Mouse (Mus musculus) lung, postnatal 25 days (tissue): Measurements from ENCODE around the gene Usp6nl.
A peak's percentile ranks its signal among the peaks of the same experiment; 100 is the strongest.

Experiments
- DNase-seq: peaks from one replicate; pipeline ENCODE4 v3.0.0; 2022; ENCODE audit warnings: low spot score

Gene Usp6nl

DNA sequence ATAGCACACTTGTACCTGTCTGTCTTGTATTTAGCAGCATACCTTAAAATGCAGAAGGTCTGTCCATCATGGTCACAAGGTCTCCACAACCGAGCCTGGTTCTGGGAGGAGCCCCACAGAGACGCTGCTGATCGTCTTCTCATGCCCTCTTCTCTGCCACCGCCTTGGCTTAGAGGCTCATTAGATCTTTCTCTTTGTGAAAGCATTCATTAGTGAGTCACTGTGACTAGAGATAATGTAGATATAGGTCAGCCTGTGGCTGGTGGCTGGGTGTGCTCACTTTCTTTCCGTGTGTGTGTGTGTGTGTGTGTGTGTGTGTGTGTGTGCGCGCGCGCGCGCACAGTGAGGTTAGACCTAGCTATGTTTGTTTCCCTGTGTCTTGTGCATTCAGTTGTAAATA is 94.7 kb downstream of the Usp6nl start:
- DNase-seq, result no peak

DNA sequence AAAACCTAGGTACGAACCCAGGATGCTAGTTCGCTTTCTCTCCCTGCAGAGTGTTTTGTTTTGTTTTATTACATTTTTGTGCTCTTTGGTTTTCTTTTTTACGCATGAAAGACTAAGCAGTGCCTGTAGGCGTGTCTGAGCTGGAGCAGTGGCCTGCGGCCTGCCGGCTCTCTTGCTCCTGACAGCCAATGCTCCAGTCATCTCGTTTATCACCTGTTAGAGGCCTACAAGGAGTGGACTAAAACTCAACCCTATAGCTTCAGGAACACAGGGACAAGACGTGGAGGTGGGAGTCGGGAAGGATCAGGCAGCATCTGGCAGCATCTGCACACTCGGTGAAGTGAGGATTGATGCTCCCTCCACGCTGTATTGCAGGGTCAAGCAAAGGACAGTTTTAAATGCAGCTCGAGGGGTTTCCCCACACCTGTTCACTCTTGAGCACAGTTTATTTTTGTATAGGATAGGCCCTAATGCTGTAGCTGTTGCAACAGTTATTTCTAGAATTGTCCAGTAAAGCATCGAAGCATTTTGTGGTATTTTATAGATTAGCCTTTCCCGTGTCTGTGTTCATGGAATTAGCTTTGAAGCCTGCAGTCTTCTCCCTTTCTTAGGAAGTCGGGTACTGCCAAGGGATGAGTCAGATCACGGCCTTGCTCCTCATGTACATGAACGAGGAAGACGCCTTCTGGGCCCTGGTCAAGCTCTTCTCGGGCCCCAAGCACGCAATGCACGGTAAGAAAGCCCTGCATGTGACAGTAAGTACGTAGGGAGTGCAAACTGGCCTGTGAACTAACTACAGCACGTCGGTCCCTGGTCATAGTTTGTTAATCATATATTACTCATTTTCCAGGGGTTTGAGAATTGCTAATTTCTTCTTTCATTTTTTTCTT is 101.4 kb downstream of the Usp6nl start:
- DNase-seq, result no peak

DNA sequence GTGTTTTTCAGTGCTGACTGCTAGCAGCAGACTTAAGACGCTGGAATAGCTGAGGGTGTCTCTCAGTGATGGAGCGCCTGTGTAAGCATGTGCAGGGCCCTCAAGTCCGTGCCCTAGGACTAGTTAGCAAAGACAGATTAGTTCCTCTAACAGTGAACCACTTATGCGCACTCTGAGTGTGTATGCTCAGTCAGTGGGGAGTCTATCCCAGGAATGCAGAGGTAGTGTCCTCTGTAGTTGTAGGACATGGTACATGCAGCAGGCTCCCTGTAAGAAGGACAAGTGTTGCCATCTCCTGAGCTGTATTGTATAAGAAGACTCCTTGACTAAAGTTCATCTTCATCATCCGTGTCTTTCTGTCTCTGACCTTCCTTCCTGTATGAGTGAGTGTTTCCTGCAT is 102.4 kb downstream of the Usp6nl start:
- DNase-seq, result no peak

DNA sequence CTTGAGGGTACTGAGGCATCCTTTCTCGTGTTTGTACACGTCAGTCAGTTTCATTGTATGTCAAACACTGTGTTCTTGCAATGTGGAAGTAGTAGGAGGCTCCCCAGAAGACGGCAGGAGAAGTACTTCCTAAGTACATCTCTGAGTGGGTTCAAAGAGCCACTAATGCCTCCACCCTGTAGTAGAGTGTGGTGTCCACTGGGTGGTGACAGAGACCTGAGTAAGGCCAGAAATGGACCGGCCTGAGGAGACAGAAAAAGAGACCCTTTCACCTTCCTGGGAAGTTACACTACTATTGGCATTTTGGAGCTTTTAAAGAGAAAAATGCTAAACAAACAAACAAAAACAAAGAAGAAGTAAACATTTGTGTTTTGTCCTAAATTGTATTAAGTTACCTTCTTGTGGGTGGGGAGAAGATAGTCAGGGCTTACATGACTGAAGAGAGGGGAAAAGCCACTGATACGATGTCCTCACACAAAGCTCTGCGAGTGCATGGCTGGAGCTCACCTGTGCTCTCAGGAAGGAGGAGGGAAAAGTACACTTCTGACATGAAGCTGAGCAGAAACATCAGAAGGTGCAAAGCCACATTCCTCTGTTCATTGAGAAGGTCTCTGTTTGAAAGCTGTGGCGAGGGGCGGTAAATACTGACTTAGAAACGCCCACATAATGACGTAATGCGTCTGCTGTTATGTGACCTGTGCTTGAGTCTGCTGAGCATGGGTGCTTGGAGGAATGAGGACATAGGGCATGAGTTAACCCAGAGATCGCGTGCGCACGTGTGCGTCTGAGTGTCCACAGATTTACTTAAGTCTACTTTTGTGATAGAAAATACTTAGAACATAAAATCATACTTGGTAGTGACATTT is 113.9 kb downstream of the Usp6nl start:
- peak; percentile 57 for DNase-seq

DNA sequence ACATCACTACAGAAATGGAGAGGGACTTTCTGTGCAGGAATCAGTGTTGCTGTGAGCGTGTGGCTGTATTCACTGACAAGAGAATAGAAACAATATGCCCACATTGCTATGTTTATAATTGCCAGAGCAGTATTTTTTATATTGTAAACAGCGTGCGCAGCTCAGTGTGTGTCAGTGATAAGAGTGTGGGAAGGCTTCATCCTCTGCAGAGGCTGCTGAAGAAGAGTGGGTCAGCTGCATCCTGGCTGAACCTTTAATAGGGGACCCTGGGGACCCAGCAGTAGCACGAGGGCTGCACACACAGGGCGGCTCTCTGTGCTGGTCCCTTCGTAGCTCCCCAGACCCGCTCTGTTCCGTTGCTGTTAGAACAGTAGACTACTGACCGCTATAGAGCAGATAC is 119.2 kb downstream of the Usp6nl start:
- DNase-seq, result no peak

DNA sequence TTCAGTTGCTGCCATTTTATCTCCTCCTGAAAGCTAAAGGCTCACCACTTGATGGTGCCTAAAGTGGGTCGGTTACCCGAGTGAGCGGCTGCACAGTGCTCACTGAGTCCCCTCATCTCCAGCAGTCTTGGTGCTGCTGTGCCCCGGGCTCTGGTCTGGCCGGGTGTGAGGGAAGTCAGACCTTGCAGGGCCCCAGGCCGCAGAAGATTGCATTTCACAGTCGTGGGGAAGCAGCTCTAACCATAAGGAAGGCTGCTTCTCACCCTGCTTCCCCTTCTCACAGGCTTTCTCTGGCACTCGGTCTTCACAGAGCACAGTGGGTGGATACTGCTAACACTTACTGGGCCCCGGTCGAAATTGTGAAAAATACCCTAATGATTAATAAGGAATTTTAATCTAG is 119.8 kb downstream of the Usp6nl start:
- no peak for DNase-seq

DNA sequence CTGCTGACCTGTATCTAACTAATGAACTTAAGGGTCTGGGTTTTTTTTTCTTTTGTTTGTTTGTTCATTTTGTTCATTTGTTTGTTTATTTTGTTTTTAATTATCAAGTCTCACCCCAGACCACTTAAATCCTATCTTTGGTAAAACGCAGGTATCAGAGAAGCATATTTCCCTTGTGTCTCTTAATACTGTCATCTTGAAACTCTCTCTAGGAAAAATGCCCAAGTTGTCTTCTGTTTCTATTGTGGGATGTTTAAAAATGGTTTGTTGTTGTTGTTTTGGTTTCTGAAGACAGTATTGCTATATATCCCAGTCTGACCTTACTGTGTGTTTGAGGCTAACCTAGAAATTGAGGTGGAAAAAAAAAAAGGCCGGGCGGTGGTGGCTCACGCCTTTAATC is 121.5 kb downstream of the Usp6nl start:
- DNase-seq, result no peak

DNA sequence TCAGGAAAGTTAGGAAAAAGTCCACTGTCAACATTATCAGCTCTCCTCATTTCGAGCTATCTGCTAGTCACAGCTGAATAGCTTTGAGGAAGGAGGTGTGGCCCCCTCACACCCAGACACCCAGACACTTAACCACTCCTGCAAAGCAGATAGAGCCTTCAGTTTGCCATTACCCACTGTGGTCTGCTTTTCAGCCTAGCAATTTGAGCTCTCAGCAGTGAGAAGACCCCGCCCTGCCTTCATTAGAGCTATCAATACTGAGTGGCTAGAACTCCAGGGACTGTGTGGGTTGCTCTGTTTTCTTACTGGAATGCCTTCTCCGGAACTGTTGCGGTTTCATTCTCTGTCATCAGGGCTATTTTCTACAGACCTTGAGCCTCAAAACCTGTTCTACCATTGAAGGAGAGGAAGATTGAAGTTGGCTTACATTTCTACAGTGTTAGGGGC is 122.3 kb downstream of the Usp6nl start:
- no peak for DNase-seq

DNA sequence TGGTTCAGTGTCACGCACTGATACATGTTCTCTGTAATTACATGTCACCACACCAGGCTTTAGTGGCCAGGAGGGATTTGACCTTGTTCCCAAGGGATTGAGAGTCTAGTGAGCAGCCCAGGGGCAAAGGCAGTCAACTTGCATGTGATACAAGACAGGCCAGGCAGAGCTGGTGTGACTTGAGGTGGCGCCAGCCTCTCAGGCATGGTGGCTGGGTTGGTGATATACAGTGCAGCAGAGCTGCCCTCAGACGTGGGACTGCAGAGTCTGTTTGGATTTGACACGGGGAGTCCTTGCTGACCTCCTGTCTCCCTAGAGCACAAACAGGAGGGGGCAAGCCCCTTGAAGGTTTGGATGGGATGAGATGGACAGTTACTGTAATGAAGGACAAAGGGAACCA is 123.4 kb downstream of the Usp6nl start:
- DNase-seq, result no peak

DNA sequence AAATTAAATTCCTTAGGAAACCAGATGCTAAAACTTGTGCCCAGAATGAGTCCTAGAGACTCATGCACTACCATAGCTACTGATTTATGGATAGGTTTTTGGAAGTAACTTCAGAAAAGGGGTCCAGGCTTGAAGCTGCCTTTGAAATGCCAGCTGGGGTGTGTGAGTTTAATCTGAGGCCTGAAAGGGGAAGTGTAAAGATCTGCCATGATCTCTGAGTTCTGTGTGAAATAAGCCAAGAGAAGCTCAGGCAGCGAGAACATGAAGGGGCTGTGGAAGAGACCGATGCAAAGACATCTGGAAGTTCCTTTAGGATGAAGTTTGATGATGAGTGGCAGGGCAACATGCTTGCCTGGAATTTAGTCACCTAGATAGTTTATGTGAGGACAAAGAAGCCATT is 126.4 kb downstream of the Usp6nl start:
- no peak for DNase-seq

DNA sequence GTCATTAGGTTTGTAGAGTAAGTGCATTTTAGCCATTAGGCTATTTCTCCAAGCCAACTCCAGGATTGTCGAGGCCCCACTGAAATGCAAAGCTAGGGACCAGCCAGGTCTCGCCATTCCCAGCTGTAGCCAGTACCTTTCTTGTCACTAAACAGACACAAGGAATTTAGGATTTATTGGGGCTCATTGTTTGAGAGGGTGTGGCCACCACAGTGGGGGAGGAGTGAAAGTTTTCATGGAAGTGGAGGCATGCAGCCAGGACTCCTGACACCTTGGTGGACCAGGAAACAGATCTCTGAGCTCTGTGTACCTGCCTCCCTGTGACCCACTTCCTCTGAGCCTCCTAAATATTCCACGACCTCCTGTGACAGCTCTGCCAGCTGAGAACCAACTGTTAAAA is 127.2 kb downstream of the Usp6nl start:
- no peak for DNase-seq

DNA sequence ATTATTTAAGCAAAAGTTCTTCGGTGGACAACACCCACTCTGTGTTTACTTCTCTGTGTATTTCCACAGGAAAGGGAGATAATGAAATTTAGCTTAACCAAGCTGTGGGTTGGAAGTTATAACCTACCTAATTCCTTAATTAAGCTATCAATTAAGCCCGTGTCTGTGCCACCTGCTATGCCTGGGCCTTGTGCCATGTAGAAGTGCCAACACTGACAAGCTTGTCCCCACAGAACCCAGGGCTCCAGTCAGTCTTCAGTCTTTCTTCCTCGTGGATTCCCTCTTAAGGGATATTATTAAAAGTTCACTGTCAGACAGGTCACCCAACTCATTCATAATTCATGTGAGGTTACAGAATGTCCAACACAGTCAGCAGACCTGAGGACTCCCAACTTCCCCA is 128.1 kb downstream of the Usp6nl start:
- no peak for DNase-seq

DNA sequence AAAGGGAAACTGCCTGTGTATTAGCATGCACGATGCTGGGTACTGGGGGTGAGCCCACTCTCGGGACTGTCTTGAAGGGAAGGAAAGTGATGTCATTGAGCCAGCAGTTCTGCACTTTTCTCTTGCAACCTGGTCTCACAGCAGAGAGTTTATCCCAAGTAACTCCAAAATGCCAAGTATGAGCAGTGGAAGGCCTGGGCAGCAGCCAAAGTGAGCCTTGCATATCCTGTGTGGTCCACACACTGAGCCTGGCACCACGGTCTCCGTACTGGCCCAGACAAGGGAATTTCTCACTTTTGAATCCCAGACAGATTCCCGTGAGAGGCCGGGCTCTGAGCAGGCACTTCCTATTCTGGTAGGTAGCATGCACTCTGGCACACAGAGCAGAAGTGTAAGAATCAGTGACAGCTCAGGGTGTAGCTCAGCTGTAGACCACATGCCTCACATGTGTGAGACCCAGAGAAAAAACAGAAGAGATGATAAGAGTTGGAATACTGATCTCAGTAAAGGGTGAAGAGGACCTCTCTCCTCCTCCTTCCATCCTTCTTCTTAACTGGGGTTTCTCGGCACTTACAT is 132.6 kb downstream of the Usp6nl start:
- DNase-seq, result no peak

DNA sequence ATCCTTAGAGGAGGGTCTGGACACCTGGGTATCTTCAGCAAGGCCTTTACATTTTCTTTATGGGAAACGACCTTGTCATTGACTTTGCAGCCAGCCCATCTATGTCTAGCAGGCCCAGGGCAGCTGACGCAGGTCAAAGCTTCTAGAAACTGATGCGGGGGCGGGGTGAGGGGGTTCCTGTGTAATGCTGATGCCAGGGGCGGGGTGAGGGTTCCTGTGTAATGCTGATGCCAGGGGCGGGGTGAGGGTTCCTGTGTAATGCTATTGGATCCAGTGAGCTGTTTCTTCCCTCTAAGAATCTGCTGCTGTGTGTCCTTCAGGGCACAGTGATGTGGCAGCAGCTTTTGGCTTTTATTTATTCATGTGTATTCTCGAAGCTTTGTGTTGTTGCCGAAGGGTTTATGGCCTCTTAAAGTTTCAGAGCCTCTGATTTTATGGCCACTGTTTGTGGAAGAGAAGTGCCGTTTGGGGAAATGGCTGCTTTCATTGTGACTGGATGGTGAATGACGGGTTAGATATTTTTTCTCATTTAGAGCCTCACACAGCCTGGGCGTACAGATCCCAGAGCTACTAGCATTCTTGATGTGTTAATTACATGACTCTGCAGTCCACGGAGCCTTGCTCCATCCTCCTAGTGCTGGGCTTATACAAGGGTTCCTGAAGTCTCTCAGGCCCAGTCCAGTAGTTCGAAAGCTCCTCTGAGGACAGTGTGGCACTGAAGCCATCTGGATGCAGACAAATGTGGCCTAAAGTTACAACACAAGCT is 137.0 kb downstream of the Usp6nl start:
- peak; percentile 84 for DNase-seq

DNA sequence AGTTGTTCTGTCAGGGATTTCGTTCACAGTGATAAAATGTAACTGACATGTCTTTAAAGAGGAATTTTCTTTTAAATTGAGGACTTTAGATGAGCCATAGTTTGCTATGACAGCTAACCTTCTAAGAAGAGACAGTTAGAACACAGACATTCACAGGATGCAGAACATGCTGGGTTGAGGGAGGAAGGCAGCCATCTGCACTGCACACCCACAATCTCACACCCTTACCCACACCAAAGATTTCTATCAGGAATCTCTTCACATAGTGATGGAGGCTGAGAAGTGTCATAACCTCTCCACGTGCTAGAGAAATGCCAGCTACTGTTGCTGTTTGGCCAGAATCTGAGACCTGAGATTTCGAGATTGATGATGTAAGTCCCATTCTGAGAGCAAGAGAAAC is 139.8 kb downstream of the Usp6nl start:
- no peak for DNase-seq

DNA sequence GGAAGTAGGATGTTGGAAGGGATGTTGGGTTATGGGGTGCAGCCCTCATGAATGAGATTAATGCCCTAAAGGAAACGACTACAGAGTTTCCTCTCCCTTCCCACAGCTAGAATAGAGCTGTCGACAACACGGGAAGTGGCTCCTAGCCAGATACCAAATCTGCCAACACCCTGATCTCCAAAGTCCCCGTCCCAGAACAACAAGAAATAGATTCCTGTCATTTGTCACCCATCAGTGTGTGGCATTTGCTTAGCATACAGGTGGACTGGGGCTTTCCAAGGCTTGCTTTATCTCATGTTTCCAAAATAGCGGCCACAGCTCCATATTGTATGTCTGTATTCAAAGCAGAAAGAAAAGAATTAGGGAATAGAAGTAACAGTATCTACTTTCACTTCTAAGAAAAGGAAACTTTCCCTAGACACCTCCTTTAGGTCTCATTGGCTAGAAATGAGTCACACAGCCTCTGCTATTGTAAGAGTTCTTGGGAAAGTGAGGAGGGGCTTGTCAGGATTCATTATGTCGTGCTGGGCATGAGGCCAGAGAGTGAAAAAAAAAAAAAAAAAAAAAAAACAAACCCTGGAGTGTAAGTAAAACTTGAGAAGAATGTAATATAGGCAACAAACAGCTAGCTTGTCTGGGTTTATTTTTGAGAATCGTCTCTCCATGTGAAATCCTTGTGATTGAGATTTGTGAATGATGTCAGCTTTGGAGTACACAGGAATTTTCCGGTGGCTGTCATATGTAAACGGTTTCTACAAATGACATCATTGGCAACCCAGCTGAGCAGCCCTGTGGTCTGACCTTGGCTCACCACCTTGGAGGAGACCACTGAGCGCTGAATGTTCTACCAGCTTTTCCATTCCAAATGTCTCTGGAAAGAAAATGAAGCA is 141.6 kb downstream of the Usp6nl start:
- peak; percentile 68 for DNase-seq

DNA sequence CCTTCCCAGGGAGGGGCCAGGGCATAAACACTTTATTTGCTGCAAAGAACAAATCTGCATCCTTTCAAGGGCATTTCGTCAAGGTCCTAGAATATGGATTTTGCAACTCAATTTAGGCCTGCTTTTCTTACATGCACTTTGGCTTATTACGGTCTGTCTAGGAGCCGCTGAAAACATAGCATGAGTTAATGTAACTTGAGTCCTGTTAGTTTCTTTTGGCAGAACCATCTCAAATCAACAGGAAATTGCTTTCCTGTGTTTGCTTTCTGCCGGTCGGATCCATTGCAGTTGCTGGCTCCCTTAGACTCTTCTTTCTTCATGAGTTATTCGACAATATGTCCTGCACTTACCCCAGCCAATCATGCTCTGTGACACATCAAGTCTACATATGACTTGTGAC is 143.9 kb downstream of the Usp6nl start:
- no peak for DNase-seq

DNA sequence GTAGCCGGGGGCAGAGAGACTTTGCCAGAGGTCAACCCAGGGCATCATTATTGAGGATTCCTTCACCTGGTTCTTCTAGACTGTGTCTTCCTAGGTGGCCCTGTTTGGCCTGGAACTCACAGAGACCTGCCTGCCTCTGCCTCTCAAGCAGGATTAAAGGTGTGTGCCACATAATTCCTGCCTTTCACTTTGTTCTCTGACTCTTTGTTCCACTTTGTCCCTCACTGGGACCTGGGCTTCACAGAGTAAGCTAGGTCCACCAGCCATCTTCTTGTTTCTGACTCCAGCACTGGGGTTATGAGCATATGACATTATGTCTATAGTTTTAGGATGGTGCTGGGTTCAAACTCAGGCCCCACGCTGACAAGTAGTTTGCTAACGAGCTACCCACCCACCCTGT is 144.9 kb downstream of the Usp6nl start:
- no peak for DNase-seq

DNA sequence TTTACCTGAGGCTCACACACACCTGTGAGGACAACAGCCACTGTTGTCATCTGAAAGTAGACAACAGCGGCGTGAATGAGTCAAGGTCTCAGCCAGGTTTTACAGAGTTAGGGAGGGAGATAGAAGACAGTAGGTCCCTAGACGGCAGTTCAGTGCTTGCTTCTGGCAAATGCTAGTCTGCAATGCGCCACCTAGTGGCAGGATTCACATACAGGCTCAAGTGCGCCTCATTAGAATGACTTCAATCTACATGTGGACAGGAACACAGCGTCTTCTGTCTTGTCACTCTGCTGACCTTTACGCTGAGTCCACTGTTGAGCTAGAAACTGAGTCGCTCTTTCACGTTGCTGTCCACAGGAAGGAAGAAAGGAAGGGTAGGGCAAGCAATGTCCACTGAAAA is 146.7 kb downstream of the Usp6nl start:
- peak; percentile 78 for DNase-seq

DNA sequence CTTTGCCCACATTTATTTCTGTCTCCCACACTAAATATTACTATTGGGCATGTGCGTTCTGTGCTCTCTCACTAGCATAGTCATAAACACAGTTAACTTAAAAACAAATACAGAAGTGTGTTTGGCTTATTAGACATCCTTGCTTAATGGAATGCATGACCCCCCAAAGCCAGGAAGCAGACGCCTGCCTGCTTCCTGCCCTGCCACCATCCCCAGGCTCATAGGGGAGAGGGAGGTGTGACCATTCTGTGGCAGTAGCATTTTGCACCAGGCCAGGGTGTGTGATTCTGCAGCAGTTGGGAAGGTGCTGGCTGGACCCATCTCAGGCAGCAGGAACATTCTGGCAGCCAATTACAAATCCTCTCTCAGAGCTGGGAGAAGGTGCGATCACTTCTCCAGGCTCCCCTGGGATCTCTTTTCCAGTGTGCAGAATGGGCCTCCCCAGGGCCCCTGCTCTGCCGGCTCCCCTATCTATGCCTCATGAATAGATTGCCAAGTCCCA is 148.7 kb downstream of the Usp6nl start:
- no peak for DNase-seq

DNA sequence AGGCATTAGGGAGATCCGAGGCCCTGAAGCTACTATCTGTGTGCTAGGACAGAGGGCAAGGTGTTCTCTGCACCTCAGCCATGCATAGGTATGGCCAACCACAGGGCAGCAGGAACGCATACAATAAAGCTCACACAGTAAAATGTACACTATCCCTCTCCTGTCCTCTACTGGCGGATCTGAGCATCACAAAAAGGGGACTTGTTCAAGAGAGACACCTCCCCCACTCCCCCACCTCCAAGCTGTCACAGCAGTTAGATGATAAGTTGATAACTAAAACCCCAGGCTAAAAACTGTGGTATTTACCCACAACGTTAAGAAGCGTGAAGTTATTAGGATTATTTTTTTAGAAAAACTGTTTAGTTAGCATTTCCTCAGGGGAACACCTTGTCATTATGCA is 151.4 kb downstream of the Usp6nl start:
- DNase-seq, result no peak
